Mouse (Mus musculus) megakaryocyte progenitor cell, adult 5-6 weeks (primary cell): Measurements from ENCODE around the gene Fcgbp. TPM values are rescaled to one million over a fixed set of nuclear protein-coding genes. Genes with fewer than 3 reads are reported as not detected.
"Not testable (repeated sequence)": the region's sequence is repeated elsewhere in the genome, so short reads cannot be mapped to it uniquely, and the experiment has no call there.

Source experiments
- ATAC-seq: replicated peaks from 2 replicates; pipeline ENCODE4 v1.8.0; 2016; ENCODE audit warnings: mild to moderate bottlenecking, moderate TSS enrichment, inconsistent platforms; ENCODE audit not compliant: poor library complexity
- total RNA-seq, 2 experiments: library from RNA; stranded (forward) in 1 of 2; stranded (reverse) in 1 of 2; fragments of 157-497, 149-512 nt in 1 of 2; fragments of 200-1000 nt in 1 of 2; gene quantifications; 2 replicates each; pipeline versions ENCODE4 v1.2.3 to v1.2.4; 2015 to 2017

The Fcgbp gene
- total RNA-seq, 2 experiments from 2014 or later: not detected

- ATAC-seq: peak; percentile 71
Measured at GRCm38 (mm10) chr7:28148263-28148662, 77.2 kb downstream of the Fcgbp start.

- no peak for ATAC-seq
Measured at GRCm38 (mm10) chr7:28149841-28150240, 78.8 kb downstream of the Fcgbp start.

DNA sequence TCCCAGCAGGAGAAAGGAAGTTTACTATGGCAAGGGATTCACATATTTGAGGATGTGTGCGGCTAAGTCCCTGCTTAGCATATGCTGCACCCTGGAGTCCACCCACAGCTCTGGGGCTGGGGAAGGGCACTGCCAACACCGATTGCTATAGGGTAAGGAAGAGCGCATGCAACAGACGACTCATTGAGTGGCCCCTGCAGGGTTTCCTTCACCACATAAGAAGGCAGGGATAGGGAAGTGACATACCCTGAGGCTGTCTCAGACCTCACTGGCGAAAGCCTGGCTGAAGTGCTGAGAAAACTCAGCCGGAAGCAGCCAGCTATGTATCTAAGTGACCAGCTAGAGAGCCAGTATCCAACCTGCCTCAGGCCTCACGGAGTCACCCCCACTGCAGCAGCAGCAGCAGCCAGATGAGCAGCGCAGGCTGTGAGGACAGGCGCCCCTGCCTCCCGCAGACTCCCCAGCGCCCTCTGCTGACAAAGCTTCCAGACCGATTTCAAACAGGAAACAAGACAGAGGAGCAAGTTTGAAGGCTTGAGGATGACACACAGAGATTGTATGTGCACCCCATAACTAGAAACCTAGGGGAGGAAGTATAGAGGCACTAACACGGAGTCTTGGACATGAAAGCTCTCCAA, 80.7 kb downstream of the Fcgbp start:
- peak; percentile 69 for ATAC-seq

GRCm38 (mm10) chr7:28153595-28153994, 82.6 kb downstream of the Fcgbp start:
- ATAC-seq: not testable (repeated sequence)

- no peak for ATAC-seq
Measured at GRCm38 (mm10) chr7:28159292-28159691, 88.3 kb downstream of the Fcgbp start.

- ATAC-seq: no peak
Measured at GRCm38 (mm10) chr7:28159893-28160292, 88.9 kb downstream of the Fcgbp start.

DNA sequence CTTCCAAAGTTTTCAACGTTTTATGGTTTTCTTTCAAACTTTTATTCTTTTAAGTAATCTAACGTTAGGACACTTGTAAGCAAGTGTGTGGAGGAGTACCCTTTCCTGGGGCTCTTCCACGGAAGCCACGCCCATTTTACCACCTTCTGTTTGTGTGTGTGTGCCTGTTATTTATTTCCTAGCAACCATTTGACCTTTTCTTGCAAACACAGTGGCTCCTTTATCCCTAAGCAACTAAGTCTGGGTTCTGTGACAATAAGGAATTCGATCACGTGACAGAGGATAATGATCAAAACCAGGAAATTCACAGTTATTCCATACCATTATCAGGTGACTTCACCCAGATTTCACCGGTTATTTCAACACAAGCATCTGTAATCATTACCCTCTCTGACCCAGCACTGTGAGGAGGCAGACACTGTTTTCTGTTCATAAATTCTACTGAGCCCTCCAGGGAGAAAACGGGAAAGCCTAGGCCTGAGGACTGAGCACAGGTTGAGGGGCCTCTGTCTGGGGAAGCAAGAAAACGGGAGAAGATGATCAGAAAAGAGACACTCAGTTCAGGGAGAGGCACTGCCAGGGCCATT, 90.2 kb downstream of the Fcgbp start:
- ATAC-seq: no peak

- ATAC-seq: no peak
Measured at GRCm38 (mm10) chr7:28165406-28165805, 94.4 kb downstream of the Fcgbp start.

GRCm38 (mm10) chr7:28168320-28169115, 97.5 kb downstream of the Fcgbp start:
- ATAC-seq: peak; percentile 75

DNA sequence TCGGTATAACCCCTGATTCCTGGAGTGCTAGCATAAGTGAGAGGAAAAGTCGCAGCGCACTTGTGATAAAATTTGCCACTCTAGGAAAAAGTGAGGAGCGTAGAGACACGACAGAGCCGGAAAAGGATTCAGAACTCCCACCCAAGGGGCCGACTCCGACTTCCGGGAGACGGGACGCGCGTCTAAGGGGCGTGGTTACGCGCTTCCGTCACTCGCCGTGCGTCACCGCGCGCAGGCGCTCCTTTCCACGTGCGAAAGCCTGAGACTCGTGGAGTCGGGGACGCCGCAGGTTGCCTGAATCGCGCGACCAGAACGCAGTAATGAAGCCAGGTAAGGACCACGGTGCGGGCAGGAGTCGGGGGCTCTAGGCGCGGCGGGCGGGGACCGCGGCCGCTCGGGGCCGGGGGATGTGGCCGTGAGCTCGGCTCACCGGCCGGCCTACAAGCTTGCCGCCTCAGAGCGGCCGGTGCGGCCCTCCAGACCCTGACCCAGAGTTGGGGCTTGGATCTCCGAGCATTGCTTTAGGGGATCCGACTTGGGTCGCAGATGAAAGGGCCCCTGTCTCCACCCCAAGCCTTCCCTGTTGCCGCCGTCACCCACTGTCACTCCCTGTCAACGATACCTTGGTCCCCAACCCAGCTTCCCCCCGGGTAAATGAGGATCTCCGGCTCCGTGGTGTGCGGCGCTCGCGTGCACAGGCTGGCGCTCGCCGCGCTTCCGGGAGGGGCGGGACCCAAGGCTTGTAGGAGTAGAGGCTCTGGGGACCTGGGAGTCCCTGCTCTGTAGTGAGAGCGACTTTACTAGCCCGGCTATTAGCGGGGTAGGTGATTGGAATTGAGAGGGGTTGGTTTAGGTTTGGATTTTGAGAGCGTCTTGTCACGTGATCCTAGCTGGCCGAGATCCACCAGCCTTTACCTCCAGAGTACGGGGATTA, 98.7 kb downstream of the Fcgbp start, which contains the start of gene Fbl:
Fbl (plus strand) TSS at position 222 of the 934 bp plus-strand sequence.
- peak; percentile 83 for ATAC-seq

Other genes with a start within 250 kb of the Fcgbp start
- gene Zfp59, start 232.6 kb upstream of the Fcgbp start, total RNA-seq (2015): 4.9 and 5.8 TPM in 2 replicates
- 5.8 and 7.4 TPM in 2 replicates for gene Zfp59, start 232.6 kb upstream of the Fcgbp start, total RNA-seq (2017)
- 6.5 and 7.9 TPM in 2 replicates for gene Zfp607a, start 213.7 kb upstream of the Fcgbp start, total RNA-seq (2015)
- gene Zfp607a, start 213.7 kb upstream of the Fcgbp start, total RNA-seq (2017): 8.4 and 9.0 TPM in 2 replicates
- gene Zfp974, start 141.8 kb upstream of the Fcgbp start, total RNA-seq (2015): 0.59 and 2.4 TPM in 2 replicates
- 0.58 and 3.3 TPM in 2 replicates for gene Zfp974, start 141.8 kb upstream of the Fcgbp start, total RNA-seq (2017)
- gene Zfp780b, start 92.1 kb upstream of the Fcgbp start, total RNA-seq (2015): 12.9 and 17.9 TPM in 2 replicates
- 11.4 and 14.4 TPM in 2 replicates for gene Zfp780b, start 92.1 kb upstream of the Fcgbp start, total RNA-seq (2017)
- 6.0 and 7.8 TPM in 2 replicates for gene Zfp850, start 57.1 kb upstream of the Fcgbp start, total RNA-seq (2015)
- 5.4 and 13.1 TPM in 2 replicates for gene Zfp850, start 57.1 kb upstream of the Fcgbp start, total RNA-seq (2017)
- 151 and 170 TPM in 2 replicates for gene Psmc4, start 21.1 kb upstream of the Fcgbp start, total RNA-seq (2015)
- gene Psmc4, start 21.1 kb upstream of the Fcgbp start, total RNA-seq (2017): 142 and 166 TPM in 2 replicates
- not detected in 2 replicates for gene 9530053A07Rik, start 58.2 kb downstream of the Fcgbp start, total RNA-seq (2015)
- gene 9530053A07Rik, start 58.2 kb downstream of the Fcgbp start, total RNA-seq (2017): not detected in 2 replicates
- gene Fbl, start 98.5 kb downstream of the Fcgbp start, total RNA-seq (2015): 164 and 172 TPM in 2 replicates
- gene Fbl, start 98.5 kb downstream of the Fcgbp start, total RNA-seq (2017): 207 and 270 TPM in 2 replicates
- gene Dyrk1b, start 108.2 kb downstream of the Fcgbp start, total RNA-seq (2015): 1.2 and 2.1 TPM in 2 replicates
- 1.1 and 1.2 TPM in 2 replicates for gene Dyrk1b, start 108.2 kb downstream of the Fcgbp start, total RNA-seq (2017)
- 1.9 and 2.9 TPM in 2 replicates for gene Eid2, start 196.6 kb downstream of the Fcgbp start, total RNA-seq (2015)
- gene Eid2, start 196.6 kb downstream of the Fcgbp start, total RNA-seq (2017): 3.5 TPM in 2 replicates
- gene Eid2b, start 206.5 kb downstream of the Fcgbp start, total RNA-seq (2015): 3.6 and 4.5 TPM in 2 replicates
- 1.6 and 2.7 TPM in 2 replicates for gene Eid2b, start 206.5 kb downstream of the Fcgbp start, total RNA-seq (2017)
- not detected in 2 replicates for gene Selenov, start 219.9 kb downstream of the Fcgbp start, total RNA-seq (2015)
- not detected in 2 replicates for gene Selenov, start 219.9 kb downstream of the Fcgbp start, total RNA-seq (2017)
- gene Dll3, start 231.0 kb downstream of the Fcgbp start, total RNA-seq (2015): not detected in 2 replicates
- 0.25 and 0.34 TPM in 2 replicates for gene Dll3, start 231.0 kb downstream of the Fcgbp start, total RNA-seq (2017)
- 41.2 and 45.2 TPM in 2 replicates for gene Timm50, start 240.8 kb downstream of the Fcgbp start, total RNA-seq (2015)
- 37.6 and 51.9 TPM in 2 replicates for gene Timm50, start 240.8 kb downstream of the Fcgbp start, total RNA-seq (2017)